Mouse (Mus musculus) neural tube, embryonic 11.5 days (tissue): ENCODE data around the gene Ap1s3. TPM values are rescaled to one million over a fixed set of nuclear protein-coding genes. Genes with fewer than 3 reads are reported as not detected.

ENCODE experiments used
- ATAC-seq: fragments of 200-750 bp; cut with Nextera tagmentation; 2 replicates; pipeline ENCODE4 v1.8.0; 2017; ENCODE audit warnings: moderate number of reproducible peaks, mild to moderate bottlenecking, moderate TSS enrichment, moderate library complexity; ENCODE audit not compliant: insufficient read depth, low FRiP score, low TSS enrichment
- DNase-seq: peaks from one replicate; pipeline ENCODE4 v3.0.0-alpha.2; 2015; ENCODE audit warnings: low spot score
- H3K27ac ChIP-seq: fragments of 300-500 bp; sonication (generic); 2 replicates; pipeline ENCODE4 v1.5.1; 2014; ENCODE audit warnings: low read depth, mild to moderate bottlenecking, low read length
- H3K27me3 ChIP-seq: fragments of 300-500 bp; sonication (generic); 2 replicates; pipeline ENCODE4 v1.6.1; 2014; ENCODE audit warnings: mild to moderate bottlenecking, low read length, mixed read lengths; ENCODE audit not compliant: control insufficient read depth, insufficient read depth
- H3K36me3 ChIP-seq: fragments of 300-500 bp; sonication (generic); 2 replicates; pipeline ENCODE4 v1.6.1; 2014; ENCODE audit warnings: mild to moderate bottlenecking, low read length, moderate library complexity, mixed read lengths; ENCODE audit not compliant: control insufficient read depth, insufficient read depth
- H3K4me1 ChIP-seq: fragments of 300-500 bp; sonication (generic); 2 replicates; pipeline ENCODE4 v1.6.1; 2014; ENCODE audit warnings: low read length, mixed read lengths; ENCODE audit not compliant: control insufficient read depth, insufficient read depth
- H3K4me2 ChIP-seq: fragments of 300-500 bp; sonication (generic); 2 replicates; pipeline ENCODE4 v1.6.1; 2014; ENCODE audit warnings: low read depth, mild to moderate bottlenecking, moderate library complexity
- H3K4me3 ChIP-seq: fragments of 300-500 bp; sonication (generic); 2 replicates; pipeline ENCODE4 v1.5.1; 2014; ENCODE audit warnings: low read depth, low read length
- H3K9ac ChIP-seq: fragments of 300-500 bp; sonication (generic); 2 replicates; pipeline ENCODE4 v1.6.1; 2014; ENCODE audit warnings: mild to moderate bottlenecking, low read length
- H3K9me3 ChIP-seq: fragments of 300-500 bp; sonication (generic); 2 replicates; pipeline ENCODE4 v1.6.1; 2016; ENCODE audit warnings: low read length; ENCODE audit not compliant: control insufficient read depth
- WGBS: fragments of 180-500 bp; shearing (Covaris S2); extraction: QIAGEN DNeasy Blood & Tissue Kit; methylation state at CpG from one replicate; pipeline ENCODE4 v1.1.7; 2014; 5-methylcytosine and 5-hydroxymethylcytosine counted together
- polyA plus RNA-seq: library from polyadenylated mRNA; unstranded; fragments of >200 nt; fragmentation: Nextera tagmentation; extraction: Ambion mirVana; gene quantifications from 2 replicates; pipeline ENCODE4 v1.2.1, GENCODE M21; 2014

The Ap1s3 gene
- polyA plus RNA-seq, 1 experiment from 2014 or later, result not detected

GRCm38 (mm10) chr1:79704672-79705071 lies 32.9 kb upstream of the Ap1s3 start:
- Histone ChIP-seq H3K4me2 (no peak overlapping the region), H3K27ac (no peak overlapping the region), H3K36me3 (no peaks in the 10 kb centered on the region), H3K9me3 (no peaks in the 10 kb centered on the region), H3K4me1 (no peaks in the 10 kb centered on the region), H3K4me3 (no peak overlapping the region), H3K9ac (no peak overlapping the region), H3K27me3 (no peaks in the 10 kb centered on the region)
- DNase-seq (no peak), ATAC-seq (no peak)
- 90% methylated on average over 2 of the region's 2 CpGs for WGBS

GRCm38 (mm10) chr1:79703520-79703919 lies 31.7 kb upstream of the Ap1s3 start:
- 85% methylated on average over 8 of the region's 8 CpGs for WGBS
- Histone ChIP-seq H3K4me3 (no peak overlapping the region), H3K9me3 (no peaks in the 10 kb centered on the region), H3K4me2 (no peak overlapping the region), H3K36me3 (no peaks in the 10 kb centered on the region), H3K27ac (no peak overlapping the region), H3K27me3 (no peaks in the 10 kb centered on the region), H3K4me1 (no peaks in the 10 kb centered on the region), H3K9ac (no peak overlapping the region)
- ATAC-seq, result no peak
- no peak for DNase-seq

- no peak for DNase-seq
- no peak for ATAC-seq
- H3K36me3 ChIP-seq, result no peaks in the 10 kb centered on the region
- H3K4me3 ChIP-seq, result no peak overlapping the region
- H3K27ac ChIP-seq, result no peak overlapping the region
- no peak overlapping the region for H3K4me2 ChIP-seq
- 89% methylated on average over 2 of the region's 2 CpGs for WGBS
- no peaks in the 10 kb centered on the region for H3K4me1 ChIP-seq
- no peak overlapping the region for H3K9ac ChIP-seq
- H3K27me3 ChIP-seq, result no peaks in the 10 kb centered on the region
- no peaks in the 10 kb centered on the region for H3K9me3 ChIP-seq
Observed at GRCm38 (mm10) chr1:79698506-79698905, 26.7 kb upstream of the Ap1s3 start.

- Histone ChIP-seq H3K27me3 (no peaks in the 10 kb centered on the region), H3K4me2 (no peak overlapping the region), H3K9ac (no peak overlapping the region), H3K4me1 (no peaks in the 10 kb centered on the region), H3K4me3 (no peak overlapping the region), H3K9me3 (no peaks in the 10 kb centered on the region), H3K36me3 (no peaks in the 10 kb centered on the region), H3K27ac (no peak overlapping the region)
- DNase-seq (peak; percentile 49), ATAC-seq (0 out of 2 replicates have a peak, but pooled peaks have one; percentile 45)
- WGBS, result 55% methylated on average over 9 of the region's 9 CpGs
Observed at GRCm38 (mm10) chr1:79697382-79697781, 25.6 kb upstream of the Ap1s3 start.

GRCm38 (mm10) chr1:79696933-79697332 lies 25.2 kb upstream of the Ap1s3 start:
- no peak for DNase-seq
- 73% methylated on average over 5 of the region's 5 CpGs for WGBS
- no peak overlapping the region for H3K27ac ChIP-seq

GRCm38 (mm10) chr1:79692482-79692881 lies 20.7 kb upstream of the Ap1s3 start:
- DNase-seq (no peak), ATAC-seq (no peak)
- no peak overlapping the region for H3K9ac ChIP-seq
- no peaks in the 10 kb centered on the region for H3K4me1 ChIP-seq
- no peak overlapping the region for H3K4me2 ChIP-seq
- no peaks in the 10 kb centered on the region for H3K27me3 ChIP-seq
- no peak overlapping the region for H3K27ac ChIP-seq
- no peaks in the 10 kb centered on the region for H3K9me3 ChIP-seq
- H3K36me3 ChIP-seq, result no peaks in the 10 kb centered on the region
- H3K4me3 ChIP-seq, result no peak overlapping the region
- WGBS, result 82% methylated on average over 3 of the region's 3 CpGs

More at GRCm38 (mm10) chr1:79696933-79697332, 25.2 kb upstream of the Ap1s3 start:
- Histone ChIP-seq H3K4me3 (no peak overlapping the region), H3K9ac (no peak overlapping the region), H3K4me2 (no peak overlapping the region), H3K9me3 (no peaks in the 10 kb centered on the region), H3K36me3 (no peaks in the 10 kb centered on the region), H3K4me1 (no peaks in the 10 kb centered on the region), H3K27me3 (no peaks in the 10 kb centered on the region)
- ATAC-seq, result 0 out of 2 replicates have a peak, but pooled peaks have one; percentile 6

GRCm38 (mm10) chr1:79687254-79687653 lies 15.5 kb upstream of the Ap1s3 start:
- DNase-seq (no peak), ATAC-seq (no peak)
- Histone ChIP-seq H3K27ac (no peak overlapping the region), H3K4me2 (no peak overlapping the region), H3K9me3 (no peaks in the 10 kb centered on the region), H3K9ac (no peak overlapping the region), H3K36me3 (no peaks in the 10 kb centered on the region), H3K4me1 (no peaks in the 10 kb centered on the region), H3K4me3 (no peak overlapping the region), H3K27me3 (no peaks in the 10 kb centered on the region)
- 93% methylated on average over 1 of the region's 1 CpGs for WGBS

GRCm38 (mm10) chr1:79684027-79684426 lies 12.3 kb upstream of the Ap1s3 start:
- no peaks in the 10 kb centered on the region for H3K36me3 ChIP-seq
- no peaks in the 10 kb centered on the region for H3K4me1 ChIP-seq
- no peaks in the 10 kb centered on the region for H3K27me3 ChIP-seq
- no peak overlapping the region for H3K4me2 ChIP-seq
- H3K9me3 ChIP-seq, result no peaks in the 10 kb centered on the region
- no peak overlapping the region for H3K4me3 ChIP-seq
- no peak overlapping the region for H3K27ac ChIP-seq
- H3K9ac ChIP-seq, result no peak overlapping the region
- no peak for ATAC-seq
- no peak for DNase-seq

- DNase-seq, result no peak
- Histone ChIP-seq H3K4me2 (no peak overlapping the region), H3K27ac (no peak overlapping the region), H3K36me3 (no peaks in the 10 kb centered on the region), H3K4me1 (no peaks in the 10 kb centered on the region), H3K9me3 (no peaks in the 10 kb centered on the region), H3K4me3 (no peak overlapping the region), H3K9ac (no peak overlapping the region), H3K27me3 (no peaks in the 10 kb centered on the region)
- ATAC-seq, result no peak
- WGBS, result 14% methylated on average over 5 of the region's 5 CpGs
Observed at GRCm38 (mm10) chr1:79682936-79683335, 11.2 kb upstream of the Ap1s3 start.
